Mouse (Mus musculus): ENCODE measurements around the gene Samd4b. TPM values are rescaled to one million over a fixed set of nuclear protein-coding genes. Genes with fewer than 3 reads are reported as not detected.
"Not testable (repeated sequence)": the region's sequence is repeated elsewhere in the genome, so short reads cannot be mapped to it uniquely, and the experiment has no call there.

Samd4b gene
- polyA plus RNA-seq, 1 experiment from 2014 or later: 29.5 TPM

GRCm38 (mm10) chr7:28522536-28522935 lies 75.4 kb downstream of the Samd4b start, which contains the start of gene Ifnl3:
Ifnl3 (plus strand) TSS chr7:28522836.
- H3K4me3 ChIP-seq (replicated peaks; ENCODE audit: low read depth, low read length); ATAC-seq (ENCODE audit: low FRiP score, low TSS enrichment); H3K27me3 ChIP-seq (ENCODE audit: control insufficient read depth, insufficient read depth, low read length); H3K4me1 ChIP-seq (ENCODE audit: control insufficient read depth, insufficient read depth, low read length); H3K9ac ChIP-seq (replicated peaks; ENCODE audit: low read length); H3K9me3 ChIP-seq (ENCODE audit: control insufficient read depth, low read length); H3K4me2 ChIP-seq (ENCODE audit: low read length); H3K27ac ChIP-seq (replicated peaks; ENCODE audit: low read depth, low read length); H3K36me3 ChIP-seq (ENCODE audit: control insufficient read depth, insufficient read depth, low read length); DNase-seq: not testable (repeated sequence)
- whole genome bisulfite sequencing: 76% methylated on average over 5 of the region's 6 CpGs

GRCm38 (mm10) chr7:28511441-28511840 lies 86.5 kb downstream of the Samd4b start:
- H3K27ac ChIP-seq (replicated peaks; ENCODE audit: low read depth, low read length): no peak overlapping the region
- H3K9ac ChIP-seq (replicated peaks; ENCODE audit: low read length): no peak overlapping the region
- H3K27me3 ChIP-seq (ENCODE audit: control insufficient read depth, insufficient read depth, low read length): no peaks in the 10 kb centered on the region
- WGBS: 73% methylated on average over 8 of the region's 8 CpGs
- no peaks in the 10 kb centered on the region for H3K4me1 ChIP-seq (ENCODE audit: control insufficient read depth, insufficient read depth, low read length)
- no peaks in the 10 kb centered on the region for H3K36me3 ChIP-seq (ENCODE audit: control insufficient read depth, insufficient read depth, low read length)
- no peak overlapping the region for H3K4me2 ChIP-seq (ENCODE audit: low read length)
- H3K9me3 ChIP-seq (ENCODE audit: control insufficient read depth, low read length): no peaks in the 10 kb centered on the region
- H3K4me3 ChIP-seq (replicated peaks; ENCODE audit: low read depth, low read length): no peak overlapping the region
- DNase-seq (no peak), ATAC-seq (ENCODE audit: low FRiP score, low TSS enrichment) (no peak)

- not testable (repeated sequence) for ATAC-seq (ENCODE audit: low FRiP score, low TSS enrichment); H3K9me3 ChIP-seq (ENCODE audit: control insufficient read depth, low read length); H3K4me2 ChIP-seq (ENCODE audit: low read length); H3K4me1 ChIP-seq (ENCODE audit: control insufficient read depth, insufficient read depth, low read length); H3K4me3 ChIP-seq (replicated peaks; ENCODE audit: low read depth, low read length); H3K9ac ChIP-seq (replicated peaks; ENCODE audit: low read length); DNase-seq; H3K27me3 ChIP-seq (ENCODE audit: control insufficient read depth, insufficient read depth, low read length); H3K27ac ChIP-seq (replicated peaks; ENCODE audit: low read depth, low read length); H3K36me3 ChIP-seq (ENCODE audit: control insufficient read depth, insufficient read depth, low read length)
- 67% methylated on average over 8 of the region's 8 CpGs for WGBS
Observed at GRCm38 (mm10) chr7:28510405-28510974, 87.5 kb downstream of the Samd4b start, which contains the start of gene Ifnl2. Ifnl2 (minus strand) TSS chr7:28510455.

GRCm38 (mm10) chr7:28509121-28509520 lies 88.8 kb downstream of the Samd4b start:
- 50% methylated on average over 1 of the region's 2 CpGs for whole genome bisulfite sequencing
- not testable (repeated sequence) for H3K9ac ChIP-seq (replicated peaks; ENCODE audit: low read length); H3K4me3 ChIP-seq (replicated peaks; ENCODE audit: low read depth, low read length); H3K4me2 ChIP-seq (ENCODE audit: low read length); DNase-seq; H3K36me3 ChIP-seq (ENCODE audit: control insufficient read depth, insufficient read depth, low read length); ATAC-seq (ENCODE audit: low FRiP score, low TSS enrichment); H3K27me3 ChIP-seq (ENCODE audit: control insufficient read depth, insufficient read depth, low read length); H3K9me3 ChIP-seq (ENCODE audit: control insufficient read depth, low read length); H3K27ac ChIP-seq (replicated peaks; ENCODE audit: low read depth, low read length); H3K4me1 ChIP-seq (ENCODE audit: control insufficient read depth, insufficient read depth, low read length)

GRCm38 (mm10) chr7:28505585-28505984 lies 92.4 kb downstream of the Samd4b start:
- WGBS: 10% methylated on average over 5 of the region's 5 CpGs
- Histone ChIP-seq H3K4me3 (replicated peaks; ENCODE audit: low read depth, low read length) (no peak overlapping the region), H3K27ac (replicated peaks; ENCODE audit: low read depth, low read length) (no peak overlapping the region), H3K36me3 (ENCODE audit: control insufficient read depth, insufficient read depth, low read length) (no peaks in the 10 kb centered on the region), H3K4me1 (ENCODE audit: control insufficient read depth, insufficient read depth, low read length) (no peaks in the 10 kb centered on the region), H3K4me2 (ENCODE audit: low read length) (no peak overlapping the region), H3K27me3 (ENCODE audit: control insufficient read depth, insufficient read depth, low read length) (no peaks in the 10 kb centered on the region), H3K9ac (replicated peaks; ENCODE audit: low read length) (no peak overlapping the region), H3K9me3 (ENCODE audit: control insufficient read depth, low read length) (no peaks in the 10 kb centered on the region)
- ATAC-seq (ENCODE audit: low FRiP score, low TSS enrichment) (no peak), DNase-seq (no peak)

- Histone ChIP-seq H3K9ac (replicated peaks; ENCODE audit: low read length) (no peak overlapping the region), H3K27me3 (ENCODE audit: control insufficient read depth, insufficient read depth, low read length) (no peaks in the 10 kb centered on the region), H3K36me3 (ENCODE audit: control insufficient read depth, insufficient read depth, low read length) (no peaks in the 10 kb centered on the region), H3K4me2 (ENCODE audit: low read length) (peak overlapping the region; percentile 22), H3K9me3 (ENCODE audit: control insufficient read depth, low read length) (no peaks in the 10 kb centered on the region), H3K27ac (replicated peaks; ENCODE audit: low read depth, low read length) (peak overlapping the region; percentile 10), H3K4me1 (ENCODE audit: control insufficient read depth, insufficient read depth, low read length) (peaks cover 6% of the 10 kb centered on the region; the same call in 1 of the 2 replicates), H3K4me3 (replicated peaks; ENCODE audit: low read depth, low read length) (no peak overlapping the region)
- ATAC-seq (ENCODE audit: low FRiP score, low TSS enrichment): peak; percentile 53; the same call in 1 of the 2 replicates
- peak; percentile 76 for DNase-seq
- 17% methylated on average over 11 of the region's 11 CpGs for WGBS
Observed at GRCm38 (mm10) chr7:28495426-28495825, 102.5 kb downstream of the Samd4b start.

GRCm38 (mm10) chr7:28492310-28492709 lies 105.6 kb downstream of the Samd4b start:
- no peak overlapping the region for H3K4me2 ChIP-seq (ENCODE audit: low read length)
- DNase-seq (no peak), ATAC-seq (ENCODE audit: low FRiP score, low TSS enrichment) (no peak)
- WGBS: 92% methylated on average over 8 of the region's 8 CpGs
- H3K36me3 ChIP-seq (ENCODE audit: control insufficient read depth, insufficient read depth, low read length): no peaks in the 10 kb centered on the region
- no peak overlapping the region for H3K27ac ChIP-seq (replicated peaks; ENCODE audit: low read depth, low read length)
- H3K4me3 ChIP-seq (replicated peaks; ENCODE audit: low read depth, low read length): no peak overlapping the region
- no peak overlapping the region for H3K9ac ChIP-seq (replicated peaks; ENCODE audit: low read length)
- H3K9me3 ChIP-seq (ENCODE audit: control insufficient read depth, low read length): no peaks in the 10 kb centered on the region
- H3K27me3 ChIP-seq (ENCODE audit: control insufficient read depth, insufficient read depth, low read length): peaks cover 10% of the 10 kb centered on the region
- peaks cover 6% of the 10 kb centered on the region; the same call in 1 of the 2 replicates for H3K4me1 ChIP-seq (ENCODE audit: control insufficient read depth, insufficient read depth, low read length)

- no peak overlapping the region for H3K4me2 ChIP-seq (ENCODE audit: low read length)
- 38% methylated on average over 14 of the region's 14 CpGs for WGBS
- no peak overlapping the region for H3K27ac ChIP-seq (replicated peaks; ENCODE audit: low read depth, low read length)
- ATAC-seq (ENCODE audit: low FRiP score, low TSS enrichment) (no peak), DNase-seq (no peak)
- H3K4me1 ChIP-seq (ENCODE audit: control insufficient read depth, insufficient read depth, low read length): peaks cover 6% of the 10 kb centered on the region; the same call in 1 of the 2 replicates
- H3K9me3 ChIP-seq (ENCODE audit: control insufficient read depth, low read length): no peaks in the 10 kb centered on the region
- peaks cover 10% of the 10 kb centered on the region for H3K27me3 ChIP-seq (ENCODE audit: control insufficient read depth, insufficient read depth, low read length)
- no peak overlapping the region for H3K9ac ChIP-seq (replicated peaks; ENCODE audit: low read length)
- no peak overlapping the region for H3K4me3 ChIP-seq (replicated peaks; ENCODE audit: low read depth, low read length)
- no peaks in the 10 kb centered on the region for H3K36me3 ChIP-seq (ENCODE audit: control insufficient read depth, insufficient read depth, low read length)
Observed at GRCm38 (mm10) chr7:28490903-28491302, 107.0 kb downstream of the Samd4b start.

- WGBS: 4% methylated on average over 10 of the region's 10 CpGs
- H3K36me3 ChIP-seq (ENCODE audit: control insufficient read depth, insufficient read depth, low read length): no peaks in the 10 kb centered on the region
- H3K9ac ChIP-seq (replicated peaks; ENCODE audit: low read length): no peak overlapping the region
- no peak overlapping the region for H3K27ac ChIP-seq (replicated peaks; ENCODE audit: low read depth, low read length)
- no peaks in the 10 kb centered on the region for H3K9me3 ChIP-seq (ENCODE audit: control insufficient read depth, low read length)
- ATAC-seq (ENCODE audit: low FRiP score, low TSS enrichment): no peak
- peak; percentile 61 for DNase-seq
- H3K4me2 ChIP-seq (ENCODE audit: low read length): no peak overlapping the region
- H3K27me3 ChIP-seq (ENCODE audit: control insufficient read depth, insufficient read depth, low read length): peaks cover 10% of the 10 kb centered on the region
- peaks cover 3% of the 10 kb centered on the region; the same call in 1 of the 2 replicates for H3K4me1 ChIP-seq (ENCODE audit: control insufficient read depth, insufficient read depth, low read length)
- H3K4me3 ChIP-seq (replicated peaks; ENCODE audit: low read depth, low read length): no peak overlapping the region
Observed at GRCm38 (mm10) chr7:28490410-28490809, 107.5 kb downstream of the Samd4b start.
